In the genomic region with DNA sequence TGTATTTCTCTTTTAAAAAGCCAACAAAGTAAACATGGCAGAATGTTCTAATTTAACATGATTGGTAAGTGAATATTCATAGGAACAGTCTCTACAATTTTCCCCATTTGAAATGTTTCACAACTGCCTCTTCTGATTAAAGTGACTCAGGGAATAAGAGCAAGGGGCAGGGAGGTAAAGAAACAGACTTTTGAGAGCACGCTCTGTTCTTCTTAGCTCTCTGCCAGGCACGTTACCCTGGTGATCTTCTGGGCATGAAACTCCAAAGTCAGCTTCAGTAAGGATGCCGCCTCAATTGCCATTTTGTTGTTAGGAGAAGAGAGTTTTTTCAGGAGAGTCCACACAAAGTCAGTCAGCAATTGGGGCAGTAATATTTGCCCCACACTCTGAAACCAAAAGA, we compare ENCODE assay signal across 25 mouse cellular contexts. TPM values are rescaled to one million over a fixed set of nuclear protein-coding genes. Genes with fewer than 3 reads are reported as not detected.
DNase-seq lines count a peak whose midpoint lies in the region; ATAC-seq and TF ChIP-seq lines count a peak whose summit lies in the region.
"Had no signal": no experiment of that assay in that cellular context is flagged by ENCODE, and none has a peak within 500 bp of the region (broad histone marks: within the 10 kb centered on the region; RNA-seq: fewer than 3 reads in every experiment).

No protein-coding gene starts in this region.

- no peaks in the 10 kb centered on the region for H3K4me1 ChIP-seq in midbrain, embryonic 14.5 days (ENCODE audit: control insufficient read depth, insufficient read depth, low read length)
- no peaks in the 10 kb centered on the region for H3K4me1 ChIP-seq in midbrain, embryonic 16.5 days (ENCODE audit: control insufficient read depth, insufficient read depth, low read length)
- H3K4me1 ChIP-seq: heart, embryonic 13.5 days; hindbrain, embryonic 15.5 days; kidney, embryonic 15.5 days; liver, embryonic 15.5 days; midbrain, embryonic 13.5 days; neural tube, embryonic 15.5 days had no signal

- no peak overlapping the region for H3K4me2 ChIP-seq in midbrain, embryonic 14.5 days (ENCODE audit: low read length)
- no peak overlapping the region for H3K4me2 ChIP-seq in midbrain, embryonic 16.5 days (ENCODE audit: low read length)
- H3K4me2 ChIP-seq: heart, embryonic 13.5 days; hindbrain, embryonic 15.5 days; kidney, embryonic 15.5 days; liver, embryonic 15.5 days; midbrain, embryonic 13.5 days; neural tube, embryonic 15.5 days had no signal

- no peak overlapping the region for H3K4me3 ChIP-seq in layer of hippocampus, adult 2 months
- no peak overlapping the region for H3K4me3 ChIP-seq in midbrain, embryonic 14.5 days (replicated peaks; ENCODE audit: low read depth, low read length)
- no peak overlapping the region for H3K4me3 ChIP-seq in midbrain, embryonic 16.5 days (ENCODE audit: low read depth, low read length)
- H3K4me3 ChIP-seq: heart, embryonic 13.5 days; hindbrain, embryonic 15.5 days; kidney, embryonic 15.5 days; liver, embryonic 15.5 days; midbrain, embryonic 13.5 days; neural tube, embryonic 15.5 days had no signal

- H3K27me3 ChIP-seq in midbrain, embryonic 14.5 days (ENCODE audit: control insufficient read depth, insufficient read depth, low read length) = no peaks in the 10 kb centered on the region
- no peaks in the 10 kb centered on the region for H3K27me3 ChIP-seq in midbrain, embryonic 16.5 days (ENCODE audit: control insufficient read depth, insufficient read depth, low read depth, low read length)
- H3K27me3 ChIP-seq: heart, embryonic 13.5 days; hindbrain, embryonic 15.5 days; kidney, embryonic 15.5 days; liver, embryonic 15.5 days; midbrain, embryonic 13.5 days; neural tube, embryonic 15.5 days had no signal

- no peak for ATAC-seq in midbrain, embryonic 14.5 days (ENCODE audit: low FRiP score, low TSS enrichment)
- ATAC-seq in midbrain, embryonic 16.5 days = no peak
- ATAC-seq in CD4-positive, CD25-positive, alpha-beta regulatory T cell, adult 4 months = no peak
- ATAC-seq: intestine, embryonic 16.5 days; midbrain, embryonic 13.5 days; Patski had no signal

- H3K36me3 ChIP-seq in midbrain, embryonic 14.5 days (ENCODE audit: control insufficient read depth, insufficient read depth, low read length) = no peaks in the 10 kb centered on the region
- no peaks in the 10 kb centered on the region for H3K36me3 ChIP-seq in midbrain, embryonic 16.5 days (ENCODE audit: control insufficient read depth, insufficient read depth, low read length)
- H3K36me3 ChIP-seq: heart, embryonic 13.5 days; hindbrain, embryonic 15.5 days; kidney, embryonic 15.5 days; liver, embryonic 15.5 days; midbrain, embryonic 13.5 days; neural tube, embryonic 15.5 days had no signal

- no peak for TF ChIP-seq CTCF in layer of hippocampus, adult 2 months (conservative IDR thresholded peaks at IDR 0.05)

- H3K9ac ChIP-seq in midbrain, embryonic 14.5 days (replicated peaks; ENCODE audit: low read length) = no peak overlapping the region
- no peak overlapping the region for H3K9ac ChIP-seq in midbrain, embryonic 16.5 days (ENCODE audit: low read depth, low read length)
- H3K9ac ChIP-seq: heart, embryonic 13.5 days; hindbrain, embryonic 15.5 days; kidney, embryonic 15.5 days; liver, embryonic 15.5 days; midbrain, embryonic 13.5 days; neural tube, embryonic 15.5 days had no signal

- no peaks in the 10 kb centered on the region for H3K9me3 ChIP-seq in midbrain, embryonic 14.5 days (ENCODE audit: control insufficient read depth, low read length)
- no peaks in the 10 kb centered on the region for H3K9me3 ChIP-seq in midbrain, embryonic 16.5 days (replicated peaks; ENCODE audit: control insufficient read depth, low read length, poor library complexity, severe bottlenecking)
- H3K9me3 ChIP-seq: heart, embryonic 13.5 days; hindbrain, embryonic 15.5 days; kidney, embryonic 15.5 days; liver, embryonic 15.5 days; midbrain, embryonic 13.5 days; neural tube, embryonic 15.5 days had no signal

- WGBS in midbrain, embryonic 14.5 days = 68% methylated on average over 3 of the region's 3 CpGs
- WGBS in midbrain, embryonic 16.5 days = 71% methylated on average over 3 of the region's 3 CpGs

- no peak overlapping the region for H3K27ac ChIP-seq in layer of hippocampus, adult 2 months
- H3K27ac ChIP-seq in midbrain, embryonic 14.5 days (replicated peaks; ENCODE audit: low read depth, low read length) = no peak overlapping the region
- no peak overlapping the region for H3K27ac ChIP-seq in midbrain, embryonic 16.5 days (ENCODE audit: low read length)
- H3K27ac ChIP-seq: heart, embryonic 13.5 days; hindbrain, embryonic 15.5 days; kidney, embryonic 15.5 days; liver, embryonic 15.5 days; midbrain, embryonic 13.5 days; neural tube, embryonic 15.5 days; stomach, postnatal 0 days had no signal

- DNase-seq in layer of hippocampus, adult 2 months (ENCODE audit: low spot score in 2 of 2) = peak; percentile 8 to 11
- no peak for DNase-seq in layer of hippocampus, postnatal 25 days (ENCODE audit: extremely low spot score in 1 of 2, low spot score in 1 of 2)
- DNase-seq in midbrain, embryonic 14.5 days = peak; percentile 4
- peak; percentile 27 for DNase-seq in brain, adult 2 months (ENCODE audit: low read depth, low spot score)
- peak; percentile 10 for DNase-seq in layer of hippocampus, postnatal 36 days
- DNase-seq: adrenal gland, postnatal 14 days; cerebellum, adult 18-20 months; cerebellum, postnatal 36 days; gastrocnemius, postnatal 14 days; heart, adult 18-20 months; heart, postnatal 36 days; thymus, postnatal 14 days had no signal

RNA-seq across cellular contexts. Expression of a gene that starts 25.1 kb away (rescaled TPM):
- total RNA-seq in layer of hippocampus, adult 2 months (2021) = not detected
- not detected for total RNA-seq in layer of hippocampus, postnatal 25 days (2021)
- not detected in 2 replicates for polyA plus RNA-seq in midbrain, embryonic 14.5 days (2014; fragmentation: Nextera tagmentation; extraction: Ambion mirVana)
- not detected in 2 replicates for polyA plus RNA-seq in midbrain, embryonic 16.5 days (2015; fragmentation: Nextera tagmentation; extraction: Ambion mirVana)
- not detected for total RNA-seq in layer of hippocampus, postnatal 36 days (2021)
- not detected for polyA plus RNA-seq in CD4-positive, CD25-positive, alpha-beta regulatory T cell, adult 4 months (2017; shearing (Covaris generic))
- total RNA-seq: adrenal gland, postnatal 14 days; gastrocnemius, postnatal 14 days; heart, adult 18-20 months; heart, postnatal 36 days had no signal
- polyA plus RNA-seq: forebrain, embryonic 11.5 days; heart, embryonic 13.5 days; hindbrain, embryonic 15.5 days; intestine, embryonic 16.5 days; kidney, embryonic 15.5 days; large intestine, adult 2 months; liver, embryonic 15.5 days; midbrain, embryonic 13.5 days; neural tube, embryonic 15.5 days; Patski; stomach, postnatal 0 days had no signal

Comparison
In these comparisons a context has a peak if more than half of its experiments do, and no peak if none do; other contexts are left out.
1. DNase-seq: peak in layer of hippocampus, adult 2 months (2 of 2), midbrain, embryonic 14.5 days (single experiment), brain, adult 2 months (single experiment) and layer of hippocampus, postnatal 36 days (2 of 2); none in layer of hippocampus, postnatal 25 days (0 of 2).